Mouse (Mus musculus) limb, embryonic 11.5 days (tissue): Measurements from ENCODE around the gene Afmid. TPM values are rescaled to one million over a fixed set of nuclear protein-coding genes. Genes with fewer than 3 reads are reported as not detected.

ENCODE experiments used
- ATAC-seq: fragments of 200-750 bp; cut with Nextera tagmentation; 2 replicates; pipeline ENCODE4 v1.8.0; 2017; ENCODE audit warnings: low read depth; ENCODE audit not compliant: insufficient number of reproducible peaks, low FRiP score, low TSS enrichment
- DNase-seq: peaks from one replicate; pipeline ENCODE4 v3.0.0-alpha.2; 2015; ENCODE audit warnings: low spot score
- H3K27ac ChIP-seq: fragments of 300-500 bp; sonication (generic); replicated peaks from 2 replicates; pipeline ENCODE4 v1.5.1; 2014; ENCODE audit warnings: low read depth, mild to moderate bottlenecking, low read length
- H3K27me3 ChIP-seq: fragments of 300-500 bp; sonication (generic); 2 replicates; pipeline ENCODE4 v1.6.1; 2014; ENCODE audit warnings: mild to moderate bottlenecking, low read length, mixed read lengths; ENCODE audit not compliant: control insufficient read depth, insufficient read depth
- H3K36me3 ChIP-seq: fragments of 300-500 bp; sonication (generic); 2 replicates; pipeline ENCODE4 v1.6.1; 2014; ENCODE audit warnings: mild to moderate bottlenecking, low read length, moderate library complexity, mixed read lengths; ENCODE audit not compliant: control insufficient read depth, insufficient read depth
- H3K4me1 ChIP-seq: fragments of 300-500 bp; sonication (generic); 2 replicates; pipeline ENCODE4 v1.6.1; 2014; ENCODE audit warnings: low read length, mixed read lengths; ENCODE audit not compliant: control insufficient read depth, insufficient read depth
- H3K4me2 ChIP-seq: fragments of 300-500 bp; sonication (generic); 2 replicates; pipeline ENCODE4 v1.6.1; 2014; ENCODE audit warnings: low read depth, mild to moderate bottlenecking, moderate library complexity; ENCODE audit not compliant: severe bottlenecking
- H3K4me3 ChIP-seq: fragments of 300-500 bp; sonication (generic); 2 replicates; pipeline ENCODE4 v1.5.1; 2014; ENCODE audit warnings: low read depth, low read length
- H3K9ac ChIP-seq: fragments of 300-500 bp; sonication (generic); 2 replicates; pipeline ENCODE4 v1.6.1; 2014; ENCODE audit warnings: mild to moderate bottlenecking, low read length
- H3K9me3 ChIP-seq: fragments of 300-500 bp; sonication (generic); 2 replicates; pipeline ENCODE4 v1.6.1; 2016; ENCODE audit warnings: low read length; ENCODE audit not compliant: control insufficient read depth
- WGBS: fragments of 180-500 bp; shearing (Covaris S2); extraction: QIAGEN DNeasy Blood & Tissue Kit; methylation state at CpG from one replicate; pipeline ENCODE4 v1.1.7; 2014; 5-methylcytosine and 5-hydroxymethylcytosine counted together
- polyA plus RNA-seq: library from polyadenylated mRNA; unstranded; fragments of >200 nt; fragmentation: Nextera tagmentation; extraction: Ambion mirVana; gene quantifications from 2 replicates; pipeline ENCODE4 v1.2.1, GENCODE M21; 2014

The Afmid gene
- polyA plus RNA-seq, 1 experiment from 2014 or later: 3.2 TPM

DNA sequence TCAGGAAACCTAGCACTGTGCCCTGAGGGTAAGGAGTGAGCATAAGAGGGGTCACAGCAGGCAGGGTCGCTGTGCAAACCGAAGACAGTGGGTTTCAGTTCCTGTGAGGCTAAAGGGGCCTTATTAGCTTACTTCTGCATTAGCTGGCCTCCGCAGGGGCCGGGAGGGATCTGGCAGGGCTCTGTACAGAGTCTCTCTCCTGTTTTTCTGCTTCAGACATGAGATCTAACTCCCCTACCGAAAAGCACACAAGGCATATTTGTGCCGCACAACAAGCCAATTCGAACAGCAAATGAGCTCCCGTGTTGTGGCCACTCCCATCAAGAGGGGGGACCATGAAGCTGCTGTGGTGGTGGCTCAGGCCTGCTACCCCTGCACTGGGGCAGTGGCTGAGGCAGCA, 53.2 kb downstream of the Afmid start:
- H3K4me2 ChIP-seq: no peak overlapping the region
- DNase-seq (no peak), ATAC-seq (no peak)
- H3K36me3 ChIP-seq: no peaks in the 10 kb centered on the region; the same call in 1 of the 2 replicates
- no peaks in the 10 kb centered on the region for H3K27me3 ChIP-seq
- no peak overlapping the region; the same call in 1 of the 2 replicates for H3K27ac ChIP-seq
- no peaks in the 10 kb centered on the region for H3K9me3 ChIP-seq
- H3K4me3 ChIP-seq: no peak overlapping the region
- 32% methylated on average over 8 of the region's 8 CpGs for WGBS
- peaks cover 12% of the 10 kb centered on the region for H3K4me1 ChIP-seq
- peak overlapping the region; percentile 9; the same call in 1 of the 2 replicates for H3K9ac ChIP-seq

DNA sequence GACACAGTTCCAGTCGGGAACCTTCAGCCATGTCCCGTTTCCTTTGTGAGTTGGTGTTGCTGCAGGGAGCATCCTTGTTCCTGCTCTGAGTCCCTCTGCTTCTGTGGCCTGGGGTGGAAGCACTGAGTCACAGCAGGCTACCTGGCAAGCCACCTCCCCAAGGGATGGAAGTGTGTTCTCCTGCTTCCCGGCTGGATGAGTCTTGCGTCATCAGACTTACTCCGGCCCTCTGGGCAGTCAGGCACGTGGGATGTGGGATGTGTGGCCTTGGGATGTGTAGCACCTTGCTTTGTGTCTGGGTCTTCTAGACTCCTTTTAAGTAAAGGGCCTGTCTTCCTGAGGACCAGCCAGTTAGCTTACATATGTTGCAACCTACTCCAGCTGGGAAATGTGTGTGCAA, 54.0 kb downstream of the Afmid start:
- 77% methylated on average over 6 of the region's 6 CpGs for WGBS
- Histone ChIP-seq H3K4me1 (peaks cover 13% of the 10 kb centered on the region), H3K4me3 (no peak overlapping the region), H3K27ac (no peak overlapping the region), H3K27me3 (no peaks in the 10 kb centered on the region), H3K9ac (no peak overlapping the region), H3K4me2 (no peak overlapping the region), H3K9me3 (no peaks in the 10 kb centered on the region), H3K36me3 (no peaks in the 10 kb centered on the region)
- ATAC-seq: no peak
- DNase-seq: no peak

DNA sequence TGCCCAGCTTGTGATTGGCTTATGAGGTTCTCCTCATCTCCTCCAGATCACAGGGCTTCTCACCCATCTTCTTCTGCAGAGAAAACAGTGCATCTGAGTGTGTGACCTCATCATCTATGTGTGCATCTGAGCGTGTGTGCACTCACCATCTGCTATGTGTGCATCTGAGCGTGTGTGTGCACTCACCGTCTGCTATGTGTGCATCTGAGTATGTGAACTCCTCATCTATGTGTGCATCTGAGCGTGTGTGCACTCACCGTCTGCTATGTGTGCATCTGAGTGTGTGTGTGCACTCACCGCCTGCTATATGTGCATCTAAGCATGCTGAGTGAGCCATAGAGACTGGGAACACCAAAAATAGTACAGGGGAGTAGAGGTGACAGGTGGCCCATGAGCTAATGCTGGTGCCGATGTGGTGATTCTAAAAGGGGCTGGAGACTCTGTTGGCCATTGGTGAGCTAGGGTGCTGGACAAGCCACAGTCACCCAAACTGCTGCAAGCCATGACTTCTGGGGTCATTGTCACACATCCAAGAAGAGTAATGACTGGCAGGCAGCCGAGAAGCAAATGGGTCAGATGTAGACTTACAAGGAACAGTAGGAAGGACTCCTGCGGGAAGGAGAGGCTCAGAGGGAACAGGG, 54.7 kb downstream of the Afmid start:
- 89% methylated on average over 9 of the region's 9 CpGs for WGBS
- DNase-seq: no peak
- H3K27me3 ChIP-seq: no peaks in the 10 kb centered on the region
- no peak overlapping the region for H3K4me3 ChIP-seq
- no peaks in the 10 kb centered on the region for H3K9me3 ChIP-seq
- H3K27ac ChIP-seq: no peak overlapping the region
- H3K4me1 ChIP-seq: peaks cover 13% of the 10 kb centered on the region
- no peak overlapping the region for H3K9ac ChIP-seq
- no peaks in the 10 kb centered on the region for H3K36me3 ChIP-seq
- H3K4me2 ChIP-seq: no peak overlapping the region
- ATAC-seq: no peak

DNA sequence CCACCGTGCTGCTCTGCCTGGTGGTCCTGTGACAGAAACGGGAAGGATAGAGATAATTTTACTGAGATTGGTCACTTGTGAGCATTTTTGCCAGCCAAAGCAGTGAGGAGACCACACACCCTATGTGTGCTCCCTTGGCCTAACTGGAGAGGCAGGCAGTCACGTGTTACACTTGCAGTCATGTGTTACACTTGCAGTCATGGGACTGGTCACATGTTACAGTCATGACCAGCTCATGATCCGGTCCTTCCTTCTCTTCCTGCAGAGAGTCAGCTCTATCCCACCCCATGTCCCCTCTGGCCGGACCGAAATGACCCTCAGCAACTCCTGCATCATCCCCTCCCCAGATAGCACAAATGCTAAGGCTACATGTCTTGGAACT, 55.2 kb downstream of the Afmid start:
- no peaks in the 10 kb centered on the region for H3K9me3 ChIP-seq
- DNase-seq (no peak), ATAC-seq (no peak)
- no peaks in the 10 kb centered on the region for H3K36me3 ChIP-seq
- WGBS: 70% methylated on average over 6 of the region's 6 CpGs
- peaks cover 13% of the 10 kb centered on the region for H3K4me1 ChIP-seq
- no peak overlapping the region for H3K27ac ChIP-seq
- H3K27me3 ChIP-seq: no peaks in the 10 kb centered on the region
- H3K9ac ChIP-seq: no peak overlapping the region
- no peak overlapping the region for H3K4me2 ChIP-seq
- H3K4me3 ChIP-seq: no peak overlapping the region

DNA sequence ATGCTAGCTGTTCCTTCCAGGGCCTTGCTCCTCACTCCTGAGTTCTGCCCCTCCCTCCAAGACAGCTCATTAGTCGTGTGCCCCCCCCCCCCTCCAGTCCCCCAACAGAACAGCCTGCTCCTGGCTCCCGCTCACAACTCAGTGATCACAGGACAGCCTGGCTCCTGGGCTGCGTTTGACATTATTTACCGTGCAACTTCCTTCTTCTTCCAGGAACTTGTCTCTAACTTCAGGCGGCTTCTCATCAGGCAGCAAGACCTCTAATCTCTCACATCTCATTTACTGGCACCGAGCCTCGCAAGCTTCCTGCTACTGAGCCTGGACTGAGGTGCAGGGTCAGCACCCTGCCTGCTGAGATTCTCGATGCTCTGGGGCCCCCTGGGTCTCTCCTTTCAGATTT, 56.1 kb downstream of the Afmid start:
- no peak overlapping the region for H3K9ac ChIP-seq
- H3K4me2 ChIP-seq: no peak overlapping the region
- no peak overlapping the region for H3K27ac ChIP-seq
- no peaks in the 10 kb centered on the region for H3K27me3 ChIP-seq
- H3K9me3 ChIP-seq: no peaks in the 10 kb centered on the region
- no peak overlapping the region for H3K4me3 ChIP-seq
- ATAC-seq (no peak), DNase-seq (no peak)
- peaks cover 13% of the 10 kb centered on the region for H3K4me1 ChIP-seq
- 16% methylated on average over 8 of the region's 8 CpGs for WGBS
- no peaks in the 10 kb centered on the region for H3K36me3 ChIP-seq

DNA sequence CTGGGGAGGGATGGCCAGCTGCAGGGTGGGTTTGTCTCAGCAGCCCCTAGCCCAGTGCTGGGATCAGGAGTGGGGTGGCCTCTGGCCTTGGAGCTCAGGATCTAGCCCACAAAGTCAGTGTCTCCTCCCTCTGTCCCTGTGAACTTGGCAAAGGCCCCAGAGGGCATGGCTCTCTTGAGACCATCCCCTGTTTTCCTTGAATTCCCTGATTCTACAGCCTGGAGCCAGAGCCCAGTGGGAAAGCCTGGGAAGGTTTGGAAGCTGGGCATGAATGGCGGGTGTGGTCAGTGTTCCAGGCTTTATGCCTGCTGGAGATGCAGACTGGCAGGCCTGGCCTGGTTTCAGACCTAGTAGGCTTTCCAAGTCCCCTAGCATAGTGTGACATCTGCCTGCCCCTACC, 56.5 kb downstream of the Afmid start:
- DNase-seq (no peak), ATAC-seq (no peak)
- Histone ChIP-seq H3K4me3 (no peak overlapping the region), H3K36me3 (no peaks in the 10 kb centered on the region), H3K27ac (no peak overlapping the region), H3K27me3 (no peaks in the 10 kb centered on the region), H3K9ac (no peak overlapping the region), H3K4me2 (no peak overlapping the region), H3K9me3 (no peaks in the 10 kb centered on the region), H3K4me1 (peaks cover 13% of the 10 kb centered on the region)
- 91% methylated on average over 1 of the region's 1 CpGs for WGBS

DNA sequence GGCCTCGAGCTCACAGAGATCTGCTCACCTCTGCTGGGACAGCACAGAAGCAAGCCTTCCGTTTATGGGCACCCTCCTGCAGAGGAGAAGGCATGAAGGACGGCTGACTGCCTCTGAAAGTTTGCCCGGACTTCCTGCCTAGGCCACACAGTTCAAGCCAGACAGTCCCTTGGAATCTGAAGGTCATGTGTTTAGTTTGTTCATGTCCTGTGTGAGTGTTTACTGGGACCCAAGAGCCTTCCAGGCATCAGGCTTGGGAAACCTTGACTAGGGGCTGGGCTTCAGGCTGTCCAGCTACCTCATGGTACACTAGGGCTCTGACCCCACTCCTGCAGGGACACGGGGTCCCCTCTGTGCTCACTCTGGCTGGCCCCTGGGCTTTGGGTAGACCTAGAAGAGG, 60.3 kb downstream of the Afmid start:
- 41% methylated on average over 5 of the region's 5 CpGs for WGBS
- H3K27ac ChIP-seq: no peak overlapping the region
- 0 out of 2 replicates have a peak, but pooled peaks cover 7% of the 10 kb centered on the region for H3K27me3 ChIP-seq
- H3K4me1 ChIP-seq: peaks cover 34% of the 10 kb centered on the region
- H3K4me2 ChIP-seq: no peak overlapping the region
- no peak for ATAC-seq
- no peak overlapping the region for H3K4me3 ChIP-seq
- H3K9me3 ChIP-seq: no peaks in the 10 kb centered on the region
- DNase-seq: no peak
- H3K36me3 ChIP-seq: no peaks in the 10 kb centered on the region
- no peak overlapping the region for H3K9ac ChIP-seq

DNA sequence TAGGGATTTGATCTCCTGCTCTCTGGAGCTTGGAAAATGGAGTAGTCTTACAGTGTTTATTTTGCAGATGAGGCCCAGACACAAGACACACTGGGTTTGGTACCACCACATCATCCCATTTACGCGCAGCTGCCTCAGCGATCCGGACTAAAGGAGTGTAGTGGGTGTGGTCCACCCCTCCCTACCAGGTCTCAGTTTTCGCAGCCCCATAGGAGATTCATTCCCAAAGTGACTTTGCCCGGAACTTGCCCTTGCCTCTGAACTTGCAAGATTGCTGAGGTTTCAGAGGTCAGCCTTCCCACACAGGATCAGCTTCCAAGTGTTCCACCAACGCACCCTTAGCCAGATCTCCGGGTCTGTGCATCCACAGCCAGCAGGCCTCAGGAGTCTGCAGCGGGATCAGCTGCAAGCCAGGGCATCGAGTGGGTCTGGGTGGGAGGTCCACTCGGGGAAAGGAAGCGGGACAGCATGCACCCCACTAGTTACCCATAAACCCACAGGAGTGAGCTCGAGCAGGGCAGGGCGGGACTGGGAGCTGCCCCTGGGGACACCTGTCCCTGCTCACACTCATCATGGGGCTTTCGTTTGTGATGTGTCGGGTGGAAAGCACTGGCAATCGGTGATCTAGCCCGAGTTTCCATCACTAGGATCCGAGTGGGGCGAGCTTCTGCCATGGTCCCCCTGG, 62.6 kb downstream of the Afmid start:
- DNase-seq (peak; percentile 39), ATAC-seq (no peak)
- H3K4me3 ChIP-seq: peak overlapping the region; percentile 24
- H3K27ac ChIP-seq: peak overlapping the region; percentile 81; the same call in 1 of the 2 replicates
- WGBS: 7% methylated on average over 20 of the region's 20 CpGs
- H3K9ac ChIP-seq: peak overlapping the region; percentile 43; the same call in 1 of the 2 replicates
- H3K4me2 ChIP-seq: peak overlapping the region; percentile 70
- peaks cover 36% of the 10 kb centered on the region for H3K4me1 ChIP-seq
- H3K36me3 ChIP-seq: no peaks in the 10 kb centered on the region
- 0 out of 2 replicates have a peak, but pooled peaks cover 7% of the 10 kb centered on the region for H3K27me3 ChIP-seq
- no peaks in the 10 kb centered on the region for H3K9me3 ChIP-seq
